Mouse (Mus musculus) midbrain, embryonic 14.5 days (tissue): ENCODE data around the gene Jazf1. TPM values are rescaled to one million over a fixed set of nuclear protein-coding genes. Genes with fewer than 3 reads are reported as not detected.
A peak's percentile ranks its signal among the peaks of the same experiment; 100 is the strongest.

ENCODE experiments used
- ATAC-seq: fragments of 200-750 bp; cut with Nextera tagmentation; 2 replicates; pipeline ENCODE4 v1.8.0; 2017; ENCODE audit warnings: moderate number of reproducible peaks, moderate library complexity; ENCODE audit not compliant: low FRiP score, low TSS enrichment
- DNase-seq: peaks from one replicate; pipeline ENCODE4 v3.0.0-alpha.2; 2015
- H3K27ac ChIP-seq: fragments of 300-500 bp; sonication (generic); replicated peaks from 2 replicates; pipeline ENCODE4 v1.5.1; 2014; ENCODE audit warnings: mild to moderate bottlenecking, low read depth, low read length, moderate library complexity
- H3K27me3 ChIP-seq: fragments of 300-500 bp; sonication (generic); 2 replicates; pipeline ENCODE4 v1.6.1; 2014; ENCODE audit warnings: low read length, control low read depth, mixed read lengths; ENCODE audit not compliant: control insufficient read depth, insufficient read depth
- H3K36me3 ChIP-seq: fragments of 300-500 bp; sonication (generic); 2 replicates; pipeline ENCODE4 v1.6.1; 2014; ENCODE audit warnings: low read length, control low read depth; ENCODE audit not compliant: control insufficient read depth, insufficient read depth
- H3K4me1 ChIP-seq: fragments of 300-500 bp; sonication (generic); 2 replicates; pipeline ENCODE4 v1.6.1; 2014; ENCODE audit warnings: mild to moderate bottlenecking, antibody characterized with exemption, low read length, control low read depth; ENCODE audit not compliant: control insufficient read depth, insufficient read depth
- H3K4me2 ChIP-seq: fragments of 300-500 bp; sonication (generic); 2 replicates; pipeline ENCODE4 v1.6.1; 2014; ENCODE audit warnings: mild to moderate bottlenecking, low read length, moderate library complexity
- H3K4me3 ChIP-seq: fragments of 300-500 bp; sonication (generic); replicated peaks from 2 replicates; pipeline ENCODE4 v1.5.1; 2014; ENCODE audit warnings: low read depth, low read length
- H3K9ac ChIP-seq: fragments of 300-500 bp; sonication (generic); replicated peaks from 2 replicates; pipeline ENCODE4 v1.6.1; 2014; ENCODE audit warnings: mild to moderate bottlenecking, low read length, moderate library complexity
- H3K9me3 ChIP-seq: fragments of 300-500 bp; sonication (generic); 2 replicates; pipeline ENCODE4 v1.6.1; 2016; ENCODE audit warnings: low read length, control low read depth, mixed read lengths; ENCODE audit not compliant: control insufficient read depth
- WGBS: fragments of 180-500 bp; shearing (Covaris S2); extraction: QIAGEN DNeasy Blood & Tissue Kit; methylation state at CpG from one replicate; pipeline ENCODE4 v1.1.7; 2014; 5-methylcytosine and 5-hydroxymethylcytosine counted together
- polyA plus RNA-seq: library from polyadenylated mRNA; unstranded; fragments of >200 nt; fragmentation: Nextera tagmentation; extraction: Ambion mirVana; gene quantifications from 2 replicates; pipeline ENCODE4 v1.2.1, GENCODE M21; 2014

The Jazf1 gene
- polyA plus RNA-seq, 1 experiment from 2014 or later, result 39.6 TPM

DNA sequence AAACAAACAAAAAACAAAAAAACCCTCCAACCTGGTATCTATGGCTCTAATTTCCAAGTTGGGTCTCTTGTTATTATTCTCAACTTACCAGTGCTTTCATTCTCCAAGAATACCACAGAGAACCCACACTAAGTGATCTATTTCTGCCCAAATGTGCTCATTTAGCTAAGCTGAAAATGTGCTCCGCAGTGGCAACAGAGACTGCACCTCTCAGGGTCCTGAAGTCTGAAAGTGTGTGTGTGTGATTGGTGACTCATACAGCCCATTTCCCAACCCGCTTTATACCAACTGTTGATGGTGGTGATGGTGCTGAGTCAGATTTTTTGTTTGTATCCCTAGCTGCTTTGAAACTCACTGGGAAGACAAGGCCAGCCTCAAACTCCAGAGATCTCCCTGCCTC lies 46.4 kb downstream of the Jazf1 start:
- 99% methylated on average over 2 of the region's 2 CpGs for WGBS
- ATAC-seq, result no peak
- H3K4me3 ChIP-seq, result no peak overlapping the region

DNA sequence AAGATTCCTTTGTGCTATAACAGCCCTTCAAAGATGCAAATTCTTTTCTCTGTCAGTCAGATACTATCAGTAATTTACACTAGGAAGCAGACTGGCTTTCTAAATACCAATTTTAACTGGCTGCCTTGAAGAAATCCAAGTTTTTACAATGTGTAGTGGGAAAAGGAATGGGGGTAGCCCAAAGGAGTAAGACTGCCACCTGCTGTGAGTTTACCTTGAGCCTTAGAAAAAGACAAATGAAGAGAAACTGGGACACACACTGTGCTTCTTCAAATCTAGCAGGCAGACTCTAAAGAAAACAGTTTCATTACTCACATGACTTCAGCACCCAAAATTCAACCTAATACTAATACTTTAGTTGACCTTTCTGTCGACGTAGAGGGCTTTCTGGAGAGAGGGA lies 47.4 kb downstream of the Jazf1 start:
- no peak overlapping the region for H3K4me2 ChIP-seq
- H3K4me3 ChIP-seq, result no peak overlapping the region
- no peak for DNase-seq
- no peaks in the 10 kb centered on the region for H3K27me3 ChIP-seq
- no peaks in the 10 kb centered on the region for H3K36me3 ChIP-seq
- no peaks in the 10 kb centered on the region for H3K9me3 ChIP-seq
- no peak for ATAC-seq
- no peak overlapping the region for H3K27ac ChIP-seq
- H3K9ac ChIP-seq, result no peak overlapping the region
- no peaks in the 10 kb centered on the region for H3K4me1 ChIP-seq
- 71% methylated on average over 2 of the region's 2 CpGs for WGBS

More for the DNA sequence above, 46.4 kb downstream of the Jazf1 start:
- no peak overlapping the region for H3K4me2 ChIP-seq
- no peak for DNase-seq
- H3K27me3 ChIP-seq, result no peaks in the 10 kb centered on the region
- no peak overlapping the region for H3K27ac ChIP-seq
- no peaks in the 10 kb centered on the region for H3K36me3 ChIP-seq
- no peak overlapping the region for H3K9ac ChIP-seq
- no peaks in the 10 kb centered on the region for H3K4me1 ChIP-seq
- H3K9me3 ChIP-seq, result no peaks in the 10 kb centered on the region

DNA sequence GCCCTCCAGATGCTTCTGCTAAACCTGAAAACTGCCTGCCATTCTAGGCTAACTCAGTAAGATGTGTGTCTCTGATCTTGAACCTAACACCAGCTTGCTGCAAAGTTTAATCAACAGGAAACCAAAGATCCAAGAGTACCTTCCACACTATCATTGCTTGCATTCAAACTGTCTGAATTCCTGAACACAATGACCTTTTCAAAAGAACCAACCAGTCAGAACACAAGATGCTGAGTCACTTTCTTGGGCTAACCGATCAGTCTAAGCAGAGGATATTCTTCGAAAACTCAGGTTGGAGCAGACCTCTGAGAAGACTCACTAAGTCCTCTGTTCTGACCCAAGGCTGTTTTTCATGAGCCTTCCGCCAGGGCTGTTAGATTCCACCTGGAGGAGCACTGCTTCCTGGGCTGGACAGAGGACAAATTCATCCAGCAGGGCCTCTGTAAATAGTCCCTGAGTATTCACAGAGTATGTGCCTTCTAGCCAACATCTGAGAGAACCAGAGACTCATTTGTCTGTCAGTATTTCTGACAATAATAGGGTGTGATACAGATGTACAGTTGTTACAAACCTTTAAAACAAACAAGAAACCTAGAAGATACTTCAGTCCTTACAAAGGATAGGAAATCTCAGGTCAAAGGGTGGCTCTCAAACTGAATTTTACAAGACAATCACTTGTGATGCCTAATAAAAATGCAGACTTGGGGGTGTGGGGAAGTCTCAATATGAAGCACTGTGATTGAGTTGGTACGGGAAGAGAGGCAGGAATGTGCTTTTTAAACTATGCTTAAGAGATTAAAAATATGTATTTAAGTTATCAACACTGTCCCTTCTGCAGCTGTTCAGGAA lies 50.9 kb downstream of the Jazf1 start:
- Histone ChIP-seq H3K27ac (no peak overlapping the region), H3K9ac (no peak overlapping the region), H3K4me2 (no peak overlapping the region), H3K4me1 (peaks cover 3% of the 10 kb centered on the region; the same call in 1 of the 2 replicates), H3K9me3 (no peaks in the 10 kb centered on the region), H3K36me3 (no peaks in the 10 kb centered on the region), H3K27me3 (no peaks in the 10 kb centered on the region), H3K4me3 (no peak overlapping the region)
- no peak for DNase-seq
- ATAC-seq, result no peak
- 42% methylated on average over 4 of the region's 4 CpGs for WGBS

DNA sequence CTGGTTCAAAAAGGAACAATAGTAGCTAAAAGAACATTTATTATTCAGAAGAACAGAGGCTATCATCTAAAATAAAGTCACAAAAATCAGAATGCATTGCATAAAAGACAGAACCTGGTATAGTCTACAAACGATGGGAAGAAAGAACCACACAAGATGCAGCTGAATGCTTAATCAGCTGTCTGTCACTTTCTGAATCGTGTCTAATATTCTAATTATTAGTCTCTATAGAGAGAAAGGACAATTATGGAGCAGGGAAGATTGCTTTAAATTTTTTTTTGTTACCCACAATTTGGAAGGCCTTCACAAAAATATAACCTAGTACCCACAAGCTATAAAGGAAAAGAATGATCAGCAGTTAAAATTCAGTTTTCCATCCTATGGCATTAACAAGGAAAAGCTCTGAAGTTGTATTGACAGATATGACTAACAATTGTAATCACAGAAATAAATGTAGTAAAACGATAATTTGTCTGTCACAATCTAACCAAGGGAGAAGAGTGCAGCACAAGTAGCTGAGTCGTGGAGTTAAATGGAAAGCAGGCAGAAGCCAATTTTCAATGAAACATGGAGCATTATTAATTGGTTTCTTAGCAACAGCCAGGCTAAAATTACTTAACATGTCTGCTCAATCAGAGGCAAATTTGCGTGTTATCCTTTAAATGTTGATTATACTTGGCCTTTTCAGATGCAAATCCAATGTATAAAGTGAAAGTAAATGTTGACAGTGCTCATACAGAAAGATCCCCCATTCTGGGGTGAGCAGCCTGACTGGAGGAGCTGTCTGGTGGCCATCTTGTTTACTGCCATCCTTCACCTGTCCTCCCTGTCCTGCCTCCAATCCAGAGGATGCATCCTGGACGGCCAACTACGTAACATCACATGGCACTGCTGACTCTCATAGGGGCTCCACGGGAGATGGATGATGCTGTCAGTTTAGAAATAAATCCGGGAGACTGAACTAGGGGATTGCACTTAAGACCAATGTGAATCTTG lies 53.7 kb downstream of the Jazf1 start:
- 0 out of 2 replicates have a peak overlapping the region, but pooled peaks have one; percentile 27 for H3K27ac ChIP-seq
- ATAC-seq (no peak), DNase-seq (peak; percentile 34)
- no peak overlapping the region for H3K9ac ChIP-seq
- no peak overlapping the region for H3K4me3 ChIP-seq
- H3K4me2 ChIP-seq, result no peak overlapping the region
- H3K36me3 ChIP-seq, result no peaks in the 10 kb centered on the region
- no peaks in the 10 kb centered on the region for H3K27me3 ChIP-seq
- no peaks in the 10 kb centered on the region for H3K9me3 ChIP-seq
- H3K4me1 ChIP-seq, result peaks cover 3% of the 10 kb centered on the region; the same call in 1 of the 2 replicates
- WGBS, result 63% methylated on average over 9 of the region's 9 CpGs

DNA sequence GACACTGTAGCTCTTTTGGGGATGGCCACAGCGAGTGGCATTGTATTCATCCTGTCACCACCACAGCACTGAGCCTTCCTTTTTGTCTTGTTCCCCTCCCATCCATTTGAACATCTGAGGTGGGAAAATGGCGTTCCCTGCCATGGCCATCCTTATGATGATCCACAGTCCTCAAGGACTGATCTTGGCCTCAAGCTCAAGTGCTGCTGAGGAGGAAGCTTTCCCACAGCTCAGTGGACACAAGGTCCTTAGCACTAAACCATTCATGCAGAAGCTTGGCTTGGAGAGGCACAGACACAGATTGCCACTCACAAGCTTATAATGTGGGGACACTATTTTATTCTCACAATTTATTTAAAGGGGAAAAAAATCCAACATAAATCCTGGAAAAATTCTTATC lies 58.1 kb downstream of the Jazf1 start:
- DNase-seq, result no peak
- H3K9ac ChIP-seq, result no peak overlapping the region
- H3K9me3 ChIP-seq, result no peaks in the 10 kb centered on the region
- no peaks in the 10 kb centered on the region for H3K27me3 ChIP-seq
- no peak for ATAC-seq
- H3K36me3 ChIP-seq, result no peaks in the 10 kb centered on the region
- 81% methylated on average over 2 of the region's 2 CpGs for WGBS
- no peak overlapping the region for H3K27ac ChIP-seq
- H3K4me2 ChIP-seq, result no peak overlapping the region
- no peak overlapping the region for H3K4me3 ChIP-seq
- H3K4me1 ChIP-seq, result peaks cover 3% of the 10 kb centered on the region; the same call in 1 of the 2 replicates

DNA sequence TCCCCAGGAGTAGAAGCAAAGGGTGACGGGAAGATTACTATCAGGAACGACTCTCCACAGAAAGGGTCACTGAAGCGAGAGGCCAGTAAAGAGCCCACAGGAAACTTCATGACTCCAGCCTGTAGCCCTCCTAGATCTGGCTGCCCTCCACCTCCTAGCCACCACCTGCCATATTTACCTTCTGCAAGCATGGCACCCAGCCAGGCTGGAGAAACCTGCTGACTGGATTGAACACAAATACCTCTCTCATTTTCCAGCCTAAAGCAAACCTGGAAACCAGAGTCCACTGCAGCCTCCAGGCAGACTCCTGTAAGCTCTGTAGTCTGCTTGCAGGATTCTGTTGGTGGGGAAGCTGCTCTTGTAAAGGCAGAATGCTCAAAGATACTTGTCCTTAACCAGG lies 62.4 kb downstream of the Jazf1 start:
- ATAC-seq (no peak), DNase-seq (no peak)
- H3K27me3 ChIP-seq, result no peaks in the 10 kb centered on the region
- no peaks in the 10 kb centered on the region for H3K36me3 ChIP-seq
- no peaks in the 10 kb centered on the region for H3K9me3 ChIP-seq
- 71% methylated on average over 3 of the region's 3 CpGs for WGBS
- no peak overlapping the region for H3K27ac ChIP-seq
- no peak overlapping the region for H3K4me3 ChIP-seq
- no peak overlapping the region for H3K4me2 ChIP-seq
- no peak overlapping the region for H3K9ac ChIP-seq
- H3K4me1 ChIP-seq, result no peaks in the 10 kb centered on the region

DNA sequence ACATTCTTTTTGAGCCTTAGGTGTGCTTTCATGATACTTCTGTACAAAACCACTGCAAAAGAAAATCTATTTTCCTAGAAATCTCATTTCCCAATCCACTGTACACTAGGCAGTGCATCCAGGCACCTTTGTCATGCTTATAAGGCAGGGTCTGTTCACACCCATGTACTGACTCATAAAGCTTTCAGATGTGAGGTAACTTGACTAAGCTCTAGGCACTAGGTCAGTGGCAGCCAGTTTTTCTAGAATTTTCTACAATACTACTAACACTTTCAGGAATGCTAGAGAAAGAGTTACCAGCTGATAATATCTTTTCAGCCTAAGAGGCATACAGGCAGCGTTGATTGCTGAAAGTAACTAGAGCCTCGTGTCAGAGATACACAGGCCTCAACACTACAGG lies 62.9 kb downstream of the Jazf1 start:
- Histone ChIP-seq H3K36me3 (no peaks in the 10 kb centered on the region), H3K9me3 (no peaks in the 10 kb centered on the region), H3K4me1 (no peaks in the 10 kb centered on the region), H3K4me2 (no peak overlapping the region), H3K27ac (no peak overlapping the region), H3K27me3 (no peaks in the 10 kb centered on the region), H3K9ac (no peak overlapping the region), H3K4me3 (no peak overlapping the region)
- 88% methylated on average over 2 of the region's 2 CpGs for WGBS
- no peak for DNase-seq
- ATAC-seq, result no peak

DNA sequence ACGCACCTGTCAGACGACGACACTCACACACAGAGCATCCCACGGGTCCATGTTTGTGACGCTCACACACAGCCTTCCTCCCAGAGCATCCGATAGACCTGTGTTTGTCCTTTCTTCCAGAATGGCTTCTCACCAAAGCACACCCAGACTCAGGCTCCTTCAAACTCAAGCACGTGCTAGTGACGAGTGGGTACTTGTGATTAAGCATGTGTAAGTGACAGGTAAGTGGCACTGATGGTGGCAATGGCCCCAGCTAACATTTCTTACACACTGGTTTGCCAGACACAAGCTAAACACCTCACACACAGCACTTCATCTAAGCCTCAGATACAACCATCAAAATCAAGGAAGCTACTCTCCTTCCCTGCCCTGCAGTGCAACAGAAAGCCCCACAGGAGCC lies 77.6 kb downstream of the Jazf1 start:
- no peaks in the 10 kb centered on the region for H3K27me3 ChIP-seq
- DNase-seq, result no peak
- no peaks in the 10 kb centered on the region for H3K36me3 ChIP-seq
- no peak overlapping the region for H3K4me2 ChIP-seq
- 87% methylated on average over 8 of the region's 8 CpGs for WGBS
- no peaks in the 10 kb centered on the region for H3K4me1 ChIP-seq
- no peaks in the 10 kb centered on the region for H3K9me3 ChIP-seq
- H3K27ac ChIP-seq, result no peak overlapping the region
- H3K9ac ChIP-seq, result no peak overlapping the region
- H3K4me3 ChIP-seq, result no peak overlapping the region
- no peak for ATAC-seq
